Mouse (Mus musculus) embryonic facial prominence, embryonic 13.5 days (tissue): ENCODE measurements around the gene Ubd. TPM values are rescaled to one million over a fixed set of nuclear protein-coding genes. Genes with fewer than 3 reads are reported as not detected.
"Not testable (repeated sequence)": the region's sequence is repeated elsewhere in the genome, so short reads cannot be mapped to it uniquely, and the experiment has no call there.

Source experiments
- ATAC-seq: fragments of 200-750 bp; cut with Nextera tagmentation; 2 replicates; pipeline ENCODE4 v1.8.0; 2017; ENCODE audit warnings: low read depth; ENCODE audit not compliant: insufficient number of reproducible peaks, insufficient read depth, low FRiP score, low TSS enrichment
- H3K27ac ChIP-seq: fragments of 300-500 bp; sonication (generic); 2 replicates; pipeline ENCODE4 v1.5.1; 2015; ENCODE audit warnings: moderate library complexity, mild to moderate bottlenecking, inconsistent platforms
- H3K27me3 ChIP-seq: fragments of 300-500 bp; sonication (generic); 2 replicates; pipeline ENCODE4 v1.6.1; 2015; ENCODE audit warnings: mild to moderate bottlenecking, inconsistent platforms
- H3K36me3 ChIP-seq: fragments of 300-500 bp; sonication (generic); 2 replicates; pipeline ENCODE4 v1.6.1; 2015; ENCODE audit warnings: mild to moderate bottlenecking, inconsistent platforms
- H3K4me1 ChIP-seq: fragments of 300-500 bp; sonication (generic); 2 replicates; pipeline ENCODE4 v1.6.1; 2015; ENCODE audit warnings: inconsistent platforms
- H3K4me2 ChIP-seq: fragments of 300-500 bp; sonication (generic); 2 replicates; pipeline ENCODE4 v1.6.1; 2015; ENCODE audit warnings: moderate library complexity, mild to moderate bottlenecking, inconsistent platforms
- H3K4me3 ChIP-seq: fragments of 300-500 bp; sonication (generic); 2 replicates; pipeline ENCODE4 v1.5.1; 2015; ENCODE audit warnings: mild to moderate bottlenecking, inconsistent platforms
- H3K9ac ChIP-seq: fragments of 300-500 bp; sonication (generic); 2 replicates; pipeline ENCODE4 v1.6.1; 2015; ENCODE audit warnings: mild to moderate bottlenecking, inconsistent platforms
- H3K9me3 ChIP-seq: fragments of 300-500 bp; sonication (generic); 2 replicates; pipeline ENCODE4 v1.6.1; 2016; ENCODE audit warnings: inconsistent platforms
- WGBS: fragments of 180-500 bp; shearing (Covaris S2); methylation state at CpG from one replicate; pipeline ENCODE4 v1.1.7; 2015; ENCODE audit warnings: mixed read lengths; 5-methylcytosine and 5-hydroxymethylcytosine counted together
- polyA plus RNA-seq: library from polyadenylated mRNA; unstranded; fragments of >200 nt; fragmentation: Nextera tagmentation; extraction: Ambion mirVana; gene quantifications from 2 replicates; pipeline ENCODE4 v1.2.1, GENCODE M21; 2015

Ubd gene
- polyA plus RNA-seq, 1 experiment from 2014 or later, result not detected

GRCm38 (mm10) chr17:37213018-37213417 lies 19.3 kb downstream of the Ubd start, which contains the start of gene Olfr95:
TSS of gene Olfr95 (minus strand) at chr17:37213118.
- 73% methylated on average over 3 of the region's 3 CpGs for WGBS
- H3K27me3 ChIP-seq, result peaks cover 31% of the 10 kb centered on the region
- no peak within 1 kb of the TSS for H3K4me3 ChIP-seq
- H3K4me1 ChIP-seq, result no peaks in the 10 kb centered on the region
- H3K9me3 ChIP-seq, result peaks cover 5% of the 10 kb centered on the region
- no peak within 1 kb of the TSS for H3K4me2 ChIP-seq
- no peaks in the 10 kb centered on the region for H3K36me3 ChIP-seq
- ATAC-seq, result no peak
- H3K27ac ChIP-seq, result no peak within 1 kb of the TSS
- no peak within 1 kb of the TSS for H3K9ac ChIP-seq

DNA sequence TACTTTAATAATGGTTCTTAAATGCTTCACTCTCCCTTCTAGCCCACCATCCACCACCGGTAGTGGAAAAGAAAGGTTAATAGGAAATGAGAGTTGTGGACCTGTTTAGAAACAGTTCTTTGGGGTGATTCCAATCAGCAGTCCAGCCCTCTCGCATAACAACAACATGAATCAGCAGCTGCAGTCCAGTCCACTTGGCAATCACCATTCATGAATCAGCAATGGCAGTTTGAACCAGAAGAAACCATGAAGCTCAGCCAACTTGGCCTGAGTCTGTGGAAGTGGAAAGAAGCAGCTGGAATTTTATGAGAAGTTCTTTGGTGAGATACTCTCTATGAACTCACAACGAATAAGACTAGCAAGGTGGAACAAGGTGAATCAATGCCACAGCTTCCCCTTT lies 24.8 kb downstream of the Ubd start:
- Histone ChIP-seq H3K4me1 (no peaks in the 10 kb centered on the region), H3K4me3 (no peak overlapping the region), H3K9me3 (peaks cover 5% of the 10 kb centered on the region; the same call in 1 of the 2 replicates), H3K9ac (no peak overlapping the region), H3K27me3 (peaks cover 4% of the 10 kb centered on the region; the same call in 1 of the 2 replicates), H3K36me3 (no peaks in the 10 kb centered on the region), H3K4me2 (no peak overlapping the region), H3K27ac (no peak overlapping the region)
- 84% methylated on average over 3 of the region's 3 CpGs for WGBS
- no peak for ATAC-seq

DNA sequence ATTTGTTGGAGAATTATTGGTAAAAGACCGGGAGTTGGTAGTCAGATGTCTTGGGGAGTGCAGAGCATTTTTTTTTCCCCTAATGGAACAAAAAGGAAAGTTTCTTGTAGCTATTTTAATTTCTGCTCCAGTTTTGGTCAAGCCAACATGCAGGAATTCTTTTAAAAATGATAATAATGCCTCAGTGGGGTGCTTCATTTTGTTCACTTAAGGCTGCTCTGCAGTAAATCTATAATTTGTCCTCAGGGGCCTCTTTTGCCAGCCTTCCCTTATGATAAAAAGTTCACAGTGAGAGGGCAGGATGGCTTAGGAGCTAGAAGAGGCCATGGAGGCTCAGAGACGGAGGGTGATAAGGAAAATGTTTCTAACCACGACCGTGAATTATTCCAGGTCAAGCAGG lies 26.2 kb downstream of the Ubd start, which contains the start of gene Olfr96:
Olfr96 (plus strand) TSS at position 301 of the 400 bp plus-strand sequence.
- Histone ChIP-seq H3K36me3 (no peaks in the 10 kb centered on the region), H3K4me3 (no peak within 1 kb of the TSS), H3K27ac (no peak within 1 kb of the TSS), H3K9ac (no peak within 1 kb of the TSS), H3K4me2 (no peak within 1 kb of the TSS), H3K9me3 (peaks cover 5% of the 10 kb centered on the region; the same call in 1 of the 2 replicates), H3K27me3 (no peaks in the 10 kb centered on the region), H3K4me1 (no peaks in the 10 kb centered on the region)
- ATAC-seq, result no peak
- 66% methylated on average over 4 of the region's 4 CpGs for whole genome bisulfite sequencing

GRCm38 (mm10) chr17:37221879-37222278 lies 28.2 kb downstream of the Ubd start:
- no peaks in the 10 kb centered on the region for H3K36me3 ChIP-seq

GRCm38 (mm10) chr17:37237230-37237629 lies 43.5 kb downstream of the Ubd start, which contains the start of gene Olfr97:
TSS of gene Olfr97 (minus strand) at chr17:37237330.
- not testable (repeated sequence) for H3K36me3 ChIP-seq, H3K9me3 ChIP-seq, H3K4me1 ChIP-seq, H3K27me3 ChIP-seq, ATAC-seq, H3K27ac ChIP-seq, H3K4me3 ChIP-seq, H3K9ac ChIP-seq, H3K4me2 ChIP-seq
- 91% methylated on average over 2 of the region's 2 CpGs for WGBS

More at GRCm38 (mm10) chr17:37221879-37222278, 28.2 kb downstream of the Ubd start:
- Histone ChIP-seq H3K4me1 (no peaks in the 10 kb centered on the region), H3K4me2 (no peak overlapping the region), H3K27ac (no peak overlapping the region), H3K27me3 (no peaks in the 10 kb centered on the region), H3K4me3 (no peak overlapping the region), H3K9ac (no peak overlapping the region), H3K9me3 (peaks cover 5% of the 10 kb centered on the region; the same call in 1 of the 2 replicates)
- ATAC-seq, result no peak
- WGBS, result 42% methylated on average over 1 of the region's 1 CpGs

DNA sequence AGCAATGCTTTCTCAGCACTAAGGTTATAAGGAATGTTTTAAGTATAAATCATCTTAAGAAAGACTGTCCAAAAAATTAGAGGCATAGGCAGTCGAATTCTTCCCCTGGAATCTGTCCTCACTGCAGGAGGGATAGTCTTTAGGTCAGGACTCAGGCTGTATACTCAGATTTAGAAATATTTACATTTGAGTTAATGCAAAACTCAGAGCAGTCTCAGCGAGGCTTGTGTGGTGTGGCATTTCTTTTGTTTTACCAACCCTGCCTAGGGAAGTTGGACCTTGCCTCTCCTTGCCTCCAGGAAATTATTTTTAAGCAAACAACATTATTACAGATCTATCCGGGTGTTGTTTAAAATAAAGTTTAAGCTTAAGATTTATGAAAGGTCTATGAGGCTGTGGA lies 48.5 kb downstream of the Ubd start:
- Histone ChIP-seq H3K27me3 (no peaks in the 10 kb centered on the region), H3K27ac (no peak overlapping the region), H3K4me1 (no peaks in the 10 kb centered on the region), H3K9ac (no peak overlapping the region), H3K4me2 (no peak overlapping the region), H3K36me3 (no peaks in the 10 kb centered on the region), H3K9me3 (no peaks in the 10 kb centered on the region), H3K4me3 (no peak overlapping the region)
- no peak for ATAC-seq
- 60% methylated on average over 3 of the region's 3 CpGs for WGBS

Other genes starting within 250 kb of the Ubd start
- gene Ppp1r11, start 242.2 kb upstream of the Ubd start, polyA plus RNA-seq, result 118 and 130 TPM in 2 replicates
- gene Znrd1, start 235.3 kb upstream of the Ubd start, polyA plus RNA-seq, result 106 and 115 TPM in 2 replicates
- gene Znrd1as, start 235.3 kb upstream of the Ubd start, polyA plus RNA-seq, result 4.9 and 6.4 TPM in 2 replicates
- gene 2410137M14Rik, start 212.7 kb upstream of the Ubd start, polyA plus RNA-seq, result not detected in 2 replicates
- gene H2-M5, start 204.4 kb upstream of the Ubd start, polyA plus RNA-seq, result 1.4 TPM in 2 replicates
- 112 and 113 TPM in 2 replicates for gene Zfp57, start 192.7 kb upstream of the Ubd start, polyA plus RNA-seq
- gene Mog, start 170.5 kb upstream of the Ubd start, polyA plus RNA-seq, result 0.30 and 0.31 TPM in 2 replicates
- gene Gabbr1, start 147.9 kb upstream of the Ubd start, polyA plus RNA-seq, result 15.8 and 16.1 TPM in 2 replicates
- gene Olfr90, start 105.4 kb upstream of the Ubd start, polyA plus RNA-seq, result 0.10 TPM in 1 of 2 replicates, not detected in the other
- not detected in 2 replicates for gene Olfr91, start 95.6 kb upstream of the Ubd start, polyA plus RNA-seq
- not detected in 2 replicates for gene Olfr92, start 73.8 kb upstream of the Ubd start, polyA plus RNA-seq
- gene Olfr93, start 32.4 kb upstream of the Ubd start, polyA plus RNA-seq, result not detected in 2 replicates
- gene Olfr94, start 7.1 kb downstream of the Ubd start, polyA plus RNA-seq, result not detected in 2 replicates
- not detected in 2 replicates for gene Olfr95, start 19.2 kb downstream of the Ubd start, polyA plus RNA-seq
- gene Olfr96, start 26.3 kb downstream of the Ubd start, polyA plus RNA-seq, result not detected in 2 replicates
- not detected in 2 replicates for gene Olfr97, start 43.4 kb downstream of the Ubd start, polyA plus RNA-seq
- not detected in 2 replicates for gene Olfr98, start 69.9 kb downstream of the Ubd start, polyA plus RNA-seq
- 0.94 and 1.4 TPM in 2 replicates for gene H2-M3, start 76.3 kb downstream of the Ubd start, polyA plus RNA-seq
- gene Olfr99, start 89.6 kb downstream of the Ubd start, polyA plus RNA-seq, result not detected in 2 replicates
- gene Olfr101, start 110.4 kb downstream of the Ubd start, polyA plus RNA-seq, result not detected in 2 replicates
- gene Olfr102, start 123.2 kb downstream of the Ubd start, polyA plus RNA-seq, result not detected in 2 replicates
- gene Olfr103, start 145.8 kb downstream of the Ubd start, polyA plus RNA-seq, result not detected in 2 replicates
- gene Olfr104-ps, start 165.7 kb downstream of the Ubd start, polyA plus RNA-seq, result not detected in 2 replicates
- gene Olfr105-ps, start 185.1 kb downstream of the Ubd start, polyA plus RNA-seq, result not detected in 2 replicates
- gene Olfr106-ps, start 196.5 kb downstream of the Ubd start, polyA plus RNA-seq, result not detected in 2 replicates
- gene Olfr107, start 205.3 kb downstream of the Ubd start, polyA plus RNA-seq, result not detected in 2 replicates